Mouse (Mus musculus) hindbrain, embryonic 11.5 days (tissue): Measurements from ENCODE around the gene Gm28539. TPM values are rescaled to one million over a fixed set of nuclear protein-coding genes. Genes with fewer than 3 reads are reported as not detected.

Experiments used
- ATAC-seq: fragments of 200-750 bp; cut with Nextera tagmentation; 2 replicates; pipeline ENCODE4 v1.8.0; 2017; ENCODE audit warnings: mild to moderate bottlenecking, moderate TSS enrichment, moderate library complexity; ENCODE audit not compliant: low FRiP score
- DNase-seq: peaks from one replicate; pipeline ENCODE4 v3.0.0-alpha.2; 2015; ENCODE audit warnings: low spot score
- H3K27ac ChIP-seq: fragments of 300-500 bp; sonication (generic); 2 replicates; pipeline ENCODE4 v1.5.1; 2014; ENCODE audit warnings: mild to moderate bottlenecking, low read depth, low read length
- H3K27me3 ChIP-seq: fragments of 300-500 bp; sonication (generic); 2 replicates; pipeline ENCODE4 v1.6.1; 2014; ENCODE audit warnings: mild to moderate bottlenecking, low read length, moderate library complexity, mixed read lengths; ENCODE audit not compliant: control insufficient read depth, insufficient read depth
- H3K36me3 ChIP-seq: fragments of 300-500 bp; sonication (generic); 2 replicates; pipeline ENCODE4 v1.6.1; 2014; ENCODE audit warnings: mild to moderate bottlenecking, low read length, moderate library complexity, mixed read lengths; ENCODE audit not compliant: control insufficient read depth, insufficient read depth
- H3K4me1 ChIP-seq: fragments of 300-500 bp; sonication (generic); replicated peaks from 2 replicates; pipeline ENCODE4 v1.6.1; 2014; ENCODE audit warnings: low read length, mixed read lengths; ENCODE audit not compliant: control insufficient read depth, insufficient read depth
- H3K4me2 ChIP-seq: fragments of 300-500 bp; sonication (generic); replicated peaks from 2 replicates; pipeline ENCODE4 v1.6.1; 2014; ENCODE audit warnings: mild to moderate bottlenecking, low read depth, low read length
- H3K4me3 ChIP-seq: fragments of 300-500 bp; sonication (generic); 2 replicates; pipeline ENCODE4 v1.5.1; 2014; ENCODE audit warnings: low read depth, low read length
- H3K9ac ChIP-seq: fragments of 300-500 bp; sonication (generic); 2 replicates; pipeline ENCODE4 v1.6.1; 2014; ENCODE audit warnings: low read depth, low read length
- H3K9me3 ChIP-seq: fragments of 300-500 bp; sonication (generic); 2 replicates; pipeline ENCODE4 v1.6.1; 2016; ENCODE audit warnings: low read length; ENCODE audit not compliant: control insufficient read depth
- WGBS: fragments of 180-500 bp; shearing (Covaris S2); extraction: QIAGEN DNeasy Blood & Tissue Kit; methylation state at CpG from one replicate; pipeline ENCODE4 v1.1.7; 2014; 5-methylcytosine and 5-hydroxymethylcytosine counted together
- polyA plus RNA-seq: library from polyadenylated mRNA; unstranded; fragments of >200 nt; fragmentation: Nextera tagmentation; extraction: Ambion mirVana; gene quantifications from 2 replicates; pipeline ENCODE4 v1.2.1, GENCODE M21; 2014

The Gm28539 gene
- polyA plus RNA-seq, 1 experiment from 2014 or later: not detected

GRCm38 (mm10) chr16:18876442-18877308, 40.3 kb downstream of the Gm28539 start, which contains the start of the genes Mrpl40 and Hira:
Gene Mrpl40 (minus strand): TSS chr16:18876862.
Gene Hira (plus strand): TSS chr16:18877037.
- Histone ChIP-seq H3K36me3 (peaks cover 2% of the 10 kb centered on the region; the same call in 1 of the 2 replicates), H3K9ac (peak within 1 kb of the TSS; percentile 95), H3K4me2 (peak within 1 kb of the TSS; percentile 74), H3K4me1 (no peaks in the 10 kb centered on the region), H3K9me3 (no peaks in the 10 kb centered on the region), H3K27me3 (no peaks in the 10 kb centered on the region), H3K27ac (peak within 1 kb of the TSS; percentile 95), H3K4me3 (peak within 1 kb of the TSS; percentile 90)
- peak; percentile 91 for DNase-seq
- WGBS: under 1% methylated on average over 92 of the region's 93 CpGs
- ATAC-seq: peak; percentile 91

- Histone ChIP-seq H3K36me3 (0 out of 2 replicates have a peak, but pooled peaks cover 2% of the 10 kb centered on the region), H3K4me3 (peak overlapping the region; percentile 90), H3K27me3 (no peaks in the 10 kb centered on the region), H3K9me3 (no peaks in the 10 kb centered on the region), H3K27ac (peak overlapping the region; percentile 95), H3K4me2 (peak overlapping the region; percentile 74), H3K4me1 (no peaks in the 10 kb centered on the region), H3K9ac (peak overlapping the region; percentile 95)
- under 1% methylated on average over 38 of the region's 43 CpGs for WGBS
- peak; percentile 36 for ATAC-seq
- DNase-seq: peak; percentile 76
These were observed 41.2 kb downstream of the Gm28539 start for GRCm38 (mm10) chr16:18877386-18878090.

- 35% methylated on average over 20 of the region's 20 CpGs for WGBS
- Histone ChIP-seq H3K36me3 (0 out of 2 replicates have a peak, but pooled peaks cover 2% of the 10 kb centered on the region), H3K4me1 (no peaks in the 10 kb centered on the region), H3K9ac (peak overlapping the region; percentile 95), H3K27ac (peak overlapping the region; percentile 95), H3K9me3 (no peaks in the 10 kb centered on the region), H3K4me2 (peak overlapping the region; percentile 74), H3K27me3 (no peaks in the 10 kb centered on the region), H3K4me3 (peak overlapping the region; percentile 90)
- DNase-seq (no peak), ATAC-seq (peak; percentile 1; the same call in 1 of the 2 replicates)
These were observed 41.8 kb downstream of the Gm28539 start for GRCm38 (mm10) chr16:18878091-18878720.

GRCm38 (mm10) chr16:18884044-18884443, 47.7 kb downstream of the Gm28539 start:
- ATAC-seq: no peak

GRCm38 (mm10) chr16:18893840-18894372, 57.5 kb downstream of the Gm28539 start:
- Histone ChIP-seq H3K9me3 (no peaks in the 10 kb centered on the region), H3K4me2 (no peak overlapping the region), H3K9ac (no peak overlapping the region), H3K4me1 (no peaks in the 10 kb centered on the region), H3K36me3 (0 out of 2 replicates have a peak, but pooled peaks cover 4% of the 10 kb centered on the region), H3K27ac (no peak overlapping the region), H3K4me3 (no peak overlapping the region), H3K27me3 (no peaks in the 10 kb centered on the region)
- ATAC-seq: no peak
- DNase-seq: no peak
- 91% methylated on average over 4 of the region's 4 CpGs for WGBS

More at GRCm38 (mm10) chr16:18884044-18884443, 47.7 kb downstream of the Gm28539 start:
- no peak for DNase-seq
- H3K27me3 ChIP-seq: no peaks in the 10 kb centered on the region
- no peak overlapping the region for H3K9ac ChIP-seq
- H3K36me3 ChIP-seq: 0 out of 2 replicates have a peak, but pooled peaks cover 2% of the 10 kb centered on the region
- no peaks in the 10 kb centered on the region for H3K4me1 ChIP-seq
- H3K4me2 ChIP-seq: no peak overlapping the region
- H3K27ac ChIP-seq: no peak overlapping the region
- H3K4me3 ChIP-seq: no peak overlapping the region
- no peaks in the 10 kb centered on the region for H3K9me3 ChIP-seq

GRCm38 (mm10) chr16:18895249-18895648, 58.9 kb downstream of the Gm28539 start:
- 83% methylated on average over 3 of the region's 3 CpGs for WGBS
- Histone ChIP-seq H3K9me3 (no peaks in the 10 kb centered on the region), H3K27ac (no peak overlapping the region), H3K4me1 (no peaks in the 10 kb centered on the region), H3K36me3 (0 out of 2 replicates have a peak, but pooled peaks cover 4% of the 10 kb centered on the region), H3K27me3 (no peaks in the 10 kb centered on the region), H3K9ac (no peak overlapping the region), H3K4me3 (no peak overlapping the region), H3K4me2 (no peak overlapping the region)
- ATAC-seq: no peak
- DNase-seq: no peak

- WGBS: 76% methylated on average over 10 of the region's 10 CpGs
- no peaks in the 10 kb centered on the region for H3K9me3 ChIP-seq
- DNase-seq (no peak), ATAC-seq (no peak)
- H3K4me2 ChIP-seq: no peak overlapping the region
- H3K9ac ChIP-seq: no peak overlapping the region
- H3K27me3 ChIP-seq: no peaks in the 10 kb centered on the region
- no peaks in the 10 kb centered on the region for H3K4me1 ChIP-seq
- 0 out of 2 replicates have a peak, but pooled peaks cover 4% of the 10 kb centered on the region for H3K36me3 ChIP-seq
- H3K4me3 ChIP-seq: no peak overlapping the region
- no peak overlapping the region for H3K27ac ChIP-seq
These were observed 60.0 kb downstream of the Gm28539 start for GRCm38 (mm10) chr16:18896429-18896828.

- Histone ChIP-seq H3K4me2 (no peak overlapping the region), H3K27ac (no peak overlapping the region), H3K4me1 (no peaks in the 10 kb centered on the region), H3K4me3 (no peak overlapping the region), H3K27me3 (no peaks in the 10 kb centered on the region), H3K9me3 (no peaks in the 10 kb centered on the region), H3K9ac (no peak overlapping the region), H3K36me3 (0 out of 2 replicates have a peak, but pooled peaks cover 4% of the 10 kb centered on the region)
- no peak for ATAC-seq
- WGBS: 96% methylated on average over 1 of the region's 1 CpGs
- no peak for DNase-seq
These were observed 69.3 kb downstream of the Gm28539 start for GRCm38 (mm10) chr16:18905648-18906047.
